Mouse (Mus musculus) B cell, adult 67 days (primary cell): Measurements from ENCODE around the gene Tnfsf9. TPM values are rescaled to one million over a fixed set of nuclear protein-coding genes. Genes with fewer than 3 reads are reported as not detected.

Experiments used
- total RNA-seq, 2 experiments: library from RNA; stranded (reverse); gene quantifications; 4 replicates each; pipeline ENCODE4 v1.2.4; 2023

The Tnfsf9 gene
- under 1 TPM; 0.55 to 0.89 TPM for total RNA-seq

DNA sequence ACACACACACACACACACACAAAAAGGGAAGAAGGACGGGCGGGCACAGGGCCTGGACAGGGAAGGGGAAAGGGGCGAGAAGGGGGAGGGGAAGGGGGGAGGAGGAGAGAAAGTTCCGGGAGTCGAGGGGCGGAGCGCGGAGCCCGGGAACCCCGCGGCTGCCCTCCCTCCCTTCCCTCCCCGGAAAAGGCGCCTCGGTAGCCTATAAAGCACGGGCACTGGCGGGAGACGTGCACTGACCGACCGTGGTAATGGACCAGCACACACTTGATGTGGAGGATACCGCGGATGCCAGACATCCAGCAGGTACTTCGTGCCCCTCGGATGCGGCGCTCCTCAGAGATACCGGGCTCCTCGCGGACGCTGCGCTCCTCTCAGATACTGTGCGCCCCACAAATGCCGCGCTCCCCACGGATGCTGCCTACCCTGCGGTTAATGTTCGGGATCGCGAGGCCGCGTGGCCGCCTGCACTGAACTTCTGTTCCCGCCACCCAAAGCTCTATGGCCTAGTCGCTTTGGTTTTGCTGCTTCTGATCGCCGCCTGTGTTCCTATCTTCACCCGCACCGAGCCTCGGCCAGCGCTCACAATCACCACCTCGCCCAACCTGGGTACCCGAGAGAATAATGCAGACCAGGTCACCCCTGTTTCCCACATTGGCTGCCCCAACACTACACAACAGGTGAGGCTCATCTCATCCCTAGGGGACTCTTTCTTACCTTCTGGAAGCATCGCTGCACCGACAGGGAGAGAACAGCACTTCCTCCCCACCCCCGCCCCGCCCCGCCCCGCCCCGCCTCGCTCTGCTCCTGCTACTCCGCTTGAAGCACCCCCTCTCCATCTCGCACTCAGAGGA is at the start of gene Tnfsf9:
Gene Tnfsf9, plus strand, starts transcription at position 145 of the 854 bp plus-strand sequence.

DNA sequence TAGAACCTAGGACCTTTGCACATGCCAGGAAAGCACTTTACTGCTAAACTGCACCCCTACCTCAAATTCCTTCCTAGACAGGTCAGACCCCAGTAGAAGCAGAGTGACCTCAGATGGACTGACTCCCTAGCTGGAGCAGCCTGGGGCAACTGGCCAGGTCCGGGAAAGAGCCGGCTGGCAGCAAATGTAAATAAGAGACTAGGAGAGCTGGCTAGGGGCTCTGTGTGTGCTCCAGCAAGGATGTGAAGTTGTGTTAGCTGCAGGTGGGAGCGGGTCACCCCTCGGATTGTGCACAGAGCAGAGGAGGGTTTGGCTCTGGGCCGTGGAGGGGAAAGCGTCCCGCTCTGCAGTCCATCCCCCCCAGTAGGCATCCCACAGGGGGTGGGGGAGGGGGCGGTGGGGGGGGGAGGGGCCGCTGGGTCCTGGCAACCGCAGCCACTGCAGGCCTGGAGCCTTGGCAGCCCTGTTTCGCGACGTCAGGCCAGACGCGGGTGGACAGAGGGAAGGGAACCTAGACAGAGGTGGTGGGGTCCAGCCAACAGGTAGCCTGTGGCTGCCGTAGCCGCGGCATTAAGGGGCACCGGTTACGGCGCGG is 46.1 kb upstream of the Tnfsf9 start, which contains the start of gene Crb3:
Gene Crb3, plus strand, starts transcription at position 215 of the 595 bp plus-strand sequence.

DNA sequence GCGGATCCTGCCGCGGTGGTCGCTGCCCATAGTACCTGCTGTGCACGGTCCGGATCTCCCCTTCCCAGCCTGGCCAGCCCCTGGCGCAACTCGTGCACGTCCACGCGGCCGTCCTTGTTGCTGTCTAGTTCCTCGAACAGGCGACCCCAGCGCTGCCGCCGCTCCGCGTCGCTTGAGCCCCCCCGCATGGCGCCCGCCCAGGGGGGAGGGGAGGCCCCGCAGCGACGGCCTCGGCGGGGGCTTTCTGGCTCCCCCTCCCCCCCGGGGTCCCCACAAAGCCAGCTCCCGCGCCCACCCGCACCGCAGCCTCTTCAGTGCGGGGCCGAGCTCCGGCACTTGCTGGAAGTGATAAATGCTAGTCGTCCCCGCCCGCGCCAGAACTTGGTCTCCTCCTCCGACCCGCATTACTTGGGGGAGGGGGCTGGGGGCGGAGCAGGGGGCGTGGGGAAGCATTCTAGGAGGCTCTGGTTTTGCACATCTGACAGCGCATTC is 45.6 kb upstream of the Tnfsf9 start, which contains the start of gene Slc25a23:
Gene Slc25a23, minus strand, starts transcription at position 378 of the 492 bp plus-strand sequence.

GRCm38 (mm10) chr17:57078336-57078735 is 26.8 kb upstream of the Tnfsf9 start, which contains the start of gene Dennd1c:
Gene Dennd1c, minus strand, starts transcription at chr17:57078514.

GRCm38 (mm10) chr17:57087049-57087832 is 17.9 kb upstream of the Tnfsf9 start, which contains the start of gene Tubb4a:
Gene Tubb4a, minus strand, starts transcription at chr17:57087782.

DNA sequence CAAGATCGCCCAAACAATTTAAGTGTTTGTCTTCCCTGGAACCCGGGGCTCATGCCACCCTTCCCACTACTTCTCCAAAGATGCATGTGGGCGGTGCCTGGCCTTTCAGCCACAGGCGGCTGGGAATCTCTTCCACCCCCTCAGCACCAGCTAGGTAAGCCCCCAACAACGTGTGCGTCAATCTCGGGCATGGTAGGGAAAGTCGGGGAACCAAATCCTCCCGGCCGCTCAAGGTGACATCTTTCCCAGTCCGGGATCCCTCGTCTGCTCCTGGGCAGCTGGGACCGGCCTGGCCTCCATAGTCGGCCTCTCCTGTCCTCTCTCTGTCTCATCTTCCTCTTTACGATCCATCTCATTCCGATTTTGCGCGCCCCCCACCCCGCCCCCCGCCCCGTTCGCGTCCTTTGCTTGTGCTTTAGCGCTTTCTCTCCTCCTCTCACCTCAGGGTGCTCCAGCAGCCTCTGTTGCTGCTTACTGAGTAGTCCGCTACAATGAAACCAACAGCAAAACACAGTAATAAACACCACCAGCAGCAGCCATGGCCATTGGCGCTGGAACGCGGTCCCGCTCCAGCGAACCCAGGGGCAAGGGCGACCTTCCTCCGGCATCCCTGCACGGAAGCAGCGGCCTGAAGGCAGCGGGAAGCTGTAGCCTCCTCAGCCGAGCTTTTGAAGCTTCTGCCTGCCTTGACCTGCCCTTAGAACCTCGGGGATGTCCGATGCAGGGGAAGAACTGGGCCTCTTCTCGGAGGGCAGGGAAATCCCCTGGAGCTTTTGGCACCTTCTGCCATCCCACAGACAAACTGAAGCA is 44.1 kb downstream of the Tnfsf9 start, which contains the start of gene Cd70:
Gene Cd70, minus strand, starts transcription at position 784 of the 810 bp plus-strand sequence.

Other genes starting within 250 kb of the Tnfsf9 start
- gene Acsbg2, start 230.9 kb upstream of the Tnfsf9 start, total RNA-seq, result not detected
- gene 1700061G19Rik, start 229.8 kb upstream of the Tnfsf9 start, total RNA-seq, result not detected
- 10 to 100 TPM; 37.1 to 41.8 TPM for gene Mllt1, start 169.9 kb upstream of the Tnfsf9 start, total RNA-seq
- not detected for gene Acer1, start 123.2 kb upstream of the Tnfsf9 start, total RNA-seq
- 10 to 100 TPM; 34.6 to 38.3 TPM for gene Clpp, start 115.0 kb upstream of the Tnfsf9 start, total RNA-seq
- gene Alkbh7, start 108.0 kb upstream of the Tnfsf9 start, total RNA-seq, result 10 to 100 TPM; 15.6 to 22.2 TPM
- not detected for gene Pspn, start 105.3 kb upstream of the Tnfsf9 start, total RNA-seq
- 10 to 100 TPM; 45.6 to 53.8 TPM for gene Gtf2f1, start 94.0 kb upstream of the Tnfsf9 start, total RNA-seq
- not detected for gene Gm17949, start 93.9 kb upstream of the Tnfsf9 start, total RNA-seq
- gene Khsrp, start 73.8 kb upstream of the Tnfsf9 start, total RNA-seq, result 100 to 1,000 TPM; 141 to 144 TPM
- gene Slc25a41, start 63.7 kb upstream of the Tnfsf9 start, total RNA-seq, result not detected
- gene Crb3, start 46.2 kb upstream of the Tnfsf9 start, total RNA-seq, result 10 to 100 TPM; 13.3 to 14.6 TPM
- gene Slc25a23, start 45.5 kb upstream of the Tnfsf9 start, total RNA-seq, result 10 to 100 TPM; 20.6 to 25.6 TPM
- 100 to 1,000 TPM; 181 to 207 TPM for gene Dennd1c, start 26.8 kb upstream of the Tnfsf9 start, total RNA-seq
- under 1 TPM; 0.46 to 0.50 TPM for gene Tubb4a, start 17.5 kb upstream of the Tnfsf9 start, total RNA-seq
- gene Cd70, start 44.5 kb downstream of the Tnfsf9 start, total RNA-seq, result not detected
- under 1 TPM in 1 of 2 experiments, not detected in 1; 0.39 TPM for gene Tnfsf14, start 88.9 kb downstream of the Tnfsf9 start, total RNA-seq
- 1 to 10 TPM in 1 of 2 experiments, under 1 TPM in 1; 0.59 to 1.2 TPM for gene C3, start 122.8 kb downstream of the Tnfsf9 start, total RNA-seq
- 10 to 100 TPM; 56.4 to 61.4 TPM for gene Gpr108, start 143.1 kb downstream of the Tnfsf9 start, total RNA-seq
- gene Trip10, start 144.1 kb downstream of the Tnfsf9 start, total RNA-seq, result 10 to 100 TPM; 10.8 to 14.3 TPM
- gene Vav1, start 173.8 kb downstream of the Tnfsf9 start, total RNA-seq, result 100 to 1,000 TPM; 211 to 214 TPM